ENCODE assay signal across 30 mouse cellular contexts in the genomic region with DNA sequence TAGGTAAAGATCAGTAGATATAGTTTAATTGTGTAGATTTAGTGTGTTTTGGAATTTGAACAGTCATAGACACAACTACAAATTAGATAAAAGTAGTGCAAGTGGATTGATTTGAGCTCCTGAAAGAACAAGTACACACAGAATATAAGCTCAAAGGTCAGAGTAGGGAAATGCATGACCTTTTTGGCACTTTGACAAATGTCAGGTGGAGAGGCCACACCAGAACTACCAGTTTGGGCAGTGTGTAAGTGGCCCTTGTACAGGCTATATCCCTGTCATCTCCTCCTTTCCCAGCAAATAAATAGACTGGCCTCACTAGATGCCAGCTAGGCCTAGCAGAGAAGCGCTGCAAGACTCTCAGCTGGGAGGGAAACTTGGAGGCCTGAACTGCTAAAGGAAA. TPM values are rescaled to one million over a fixed set of nuclear protein-coding genes. Genes with fewer than 3 reads are reported as not detected.
DNase-seq lines count a peak whose midpoint lies in the region; ATAC-seq and TF ChIP-seq lines count a peak whose summit lies in the region.
"Had no signal": no experiment of that assay in that cellular context is flagged by ENCODE, and none has a peak within 500 bp of the region (broad histone marks: within the 10 kb centered on the region; RNA-seq: fewer than 3 reads in every experiment).

Gene Cyp3a57, plus strand, starts transcription at position 339 of the 400 bp plus-strand sequence.

- no peak within 1 kb of the TSS for H3K4me3 ChIP-seq in liver, embryonic 14.5 days (ENCODE audit: insufficient read depth in 1 of 2, low read depth in 2 of 2, low read length in 2 of 2)
- no peak within 1 kb of the TSS for H3K4me3 ChIP-seq in liver, embryonic 11.5 days (ENCODE audit: low read depth, low read length)
- H3K4me3 ChIP-seq: gastrocnemius, adult 2 months; heart, embryonic 13.5 days; hindbrain, embryonic 10.5 days; hindbrain, embryonic 15.5 days; limb, embryonic 10.5 days; limb, embryonic 15.5 days; lung, embryonic 15.5 days; midbrain, embryonic 13.5 days had no signal

- no peak within 1 kb of the TSS for H3K4me2 ChIP-seq in liver, embryonic 14.5 days (ENCODE audit: low read depth)
- H3K4me2 ChIP-seq in liver, embryonic 11.5 days, result no peak within 1 kb of the TSS
- H3K4me2 ChIP-seq: heart, embryonic 13.5 days; hindbrain, embryonic 15.5 days; limb, embryonic 15.5 days; lung, embryonic 15.5 days; midbrain, embryonic 13.5 days had no signal

- H3K9ac ChIP-seq in liver, embryonic 14.5 days (replicated peaks), result no peak within 1 kb of the TSS
- H3K9ac ChIP-seq in liver, embryonic 11.5 days (ENCODE audit: low read depth, low read length), result no peak within 1 kb of the TSS
- H3K9ac ChIP-seq: heart, embryonic 13.5 days; hindbrain, embryonic 15.5 days; limb, embryonic 15.5 days; lung, embryonic 15.5 days; midbrain, embryonic 13.5 days had no signal

- no peak for ATAC-seq in liver, embryonic 14.5 days (ENCODE audit: insufficient read depth)
- no peak for ATAC-seq in liver, embryonic 11.5 days (replicated peaks; ENCODE audit: low FRiP score)
- ATAC-seq: forebrain, embryonic 14.5 days; inflammation-experienced regulatory T-cells, adult 6 months; midbrain, embryonic 13.5 days; Patski had no signal

- H3K4me1 ChIP-seq in liver, embryonic 14.5 days (replicated peaks; ENCODE audit: control insufficient read depth in 2 of 2, insufficient read depth in 2 of 2, low read length in 1 of 2), result no peaks in the 10 kb centered on the region
- no peaks in the 10 kb centered on the region for H3K4me1 ChIP-seq in liver, embryonic 11.5 days (replicated peaks; ENCODE audit: control insufficient read depth, insufficient read depth, low read length)
- H3K4me1 ChIP-seq: heart, embryonic 13.5 days; hindbrain, embryonic 10.5 days; hindbrain, embryonic 15.5 days; limb, embryonic 10.5 days; limb, embryonic 15.5 days; lung, embryonic 15.5 days; midbrain, embryonic 13.5 days had no signal

- 64% methylated on average over 1 of the region's 1 CpGs for WGBS in liver, embryonic 14.5 days (ENCODE audit: insufficient replicate concordance)
- 76% methylated on average over 1 of the region's 1 CpGs for WGBS in liver, embryonic 11.5 days

- H3K27me3 ChIP-seq in liver, embryonic 14.5 days (ENCODE audit: control insufficient read depth, insufficient read depth, low read length), result no peaks in the 10 kb centered on the region
- H3K27me3 ChIP-seq in liver, embryonic 11.5 days (replicated peaks; ENCODE audit: control insufficient read depth, insufficient read depth, low read length), result no peaks in the 10 kb centered on the region
- H3K27me3 ChIP-seq: heart, embryonic 13.5 days; hindbrain, embryonic 15.5 days; limb, embryonic 15.5 days; lung, embryonic 15.5 days; midbrain, embryonic 13.5 days had no signal

- TF ChIP-seq CTCF in liver, embryonic 14.5 days (IDR thresholded peaks at IDR 0.05; ENCODE audit: low read depth), result no peak

- no peak within 1 kb of the TSS for H3K27ac ChIP-seq in liver, embryonic 14.5 days
- no peak within 1 kb of the TSS for H3K27ac ChIP-seq in liver, embryonic 11.5 days (ENCODE audit: low read depth, low read length)
- H3K27ac ChIP-seq: gastrocnemius, adult 2 months; heart, embryonic 13.5 days; hindbrain, embryonic 10.5 days; hindbrain, embryonic 15.5 days; limb, embryonic 10.5 days; limb, embryonic 15.5 days; lung, embryonic 15.5 days; macrophage; midbrain, embryonic 13.5 days had no signal

- H3K36me3 ChIP-seq in liver, embryonic 14.5 days (replicated peaks; ENCODE audit: control insufficient read depth, insufficient read depth, low read depth), result no peaks in the 10 kb centered on the region
- no peaks in the 10 kb centered on the region for H3K36me3 ChIP-seq in liver, embryonic 11.5 days (ENCODE audit: control insufficient read depth, insufficient read depth, low read length)
- H3K36me3 ChIP-seq: heart, embryonic 13.5 days; hindbrain, embryonic 10.5 days; hindbrain, embryonic 15.5 days; limb, embryonic 10.5 days; limb, embryonic 15.5 days; lung, embryonic 15.5 days; midbrain, embryonic 13.5 days had no signal

- TF ChIP-seq EP300 in liver, embryonic 14.5 days (IDR thresholded peaks at IDR 0.05; ENCODE audit: low read depth), result no peak

- DNase-seq in kidney, adult 18-20 months, result peak; percentile 2
- no peak for DNase-seq in kidney, postnatal 4 days
- DNase-seq in liver, embryonic 14.5 days (ENCODE audit: low read depth in 3 of 3, low spot score in 3 of 3), result peak in 2 of 3 experiments; percentile 3 to 9
- no peak for DNase-seq in liver, embryonic 11.5 days (ENCODE audit: low spot score)
- no peak for DNase-seq in urinary bladder, adult 2 months (ENCODE audit: low spot score)
- no peak for DNase-seq in urinary bladder, postnatal 4 days (ENCODE audit: low spot score in 2 of 2)
- DNase-seq in frontal cortex, postnatal 25 days (ENCODE audit: low spot score in 2 of 2), result no peak
- DNase-seq: adrenal gland, postnatal 10 days; cerebellum, adult 8-10 months; cerebellum, postnatal 36 days; gastrocnemius, adult 2 months; gastrocnemius, postnatal 36 days; heart, postnatal 10 days; layer of hippocampus, adult 9-11 months; thymus, adult 2 months; thymus, postnatal 36 days had no signal

- no peaks in the 10 kb centered on the region for H3K9me3 ChIP-seq in liver, embryonic 14.5 days (ENCODE audit: control insufficient read depth, low read length)
- H3K9me3 ChIP-seq in liver, embryonic 11.5 days (ENCODE audit: control insufficient read depth, low read length), result no peaks in the 10 kb centered on the region; the same call in 1 of the 2 replicates
- H3K9me3 ChIP-seq: hindbrain, embryonic 15.5 days; limb, embryonic 10.5 days; limb, embryonic 15.5 days; lung, embryonic 15.5 days had no signal

RNA-seq across cellular contexts. Expression of gene Cyp3a57, which starts in this region (rescaled TPM):
- 0.02 TPM in 1 of 2 replicates, not detected in the other for polyA plus RNA-seq in liver, embryonic 14.5 days (2012; rRNA removed)
- 0.05 and 0.06 TPM in 2 replicates for polyA plus RNA-seq in liver, embryonic 14.5 days (2014; fragmentation: Nextera tagmentation; extraction: Ambion mirVana)
- polyA plus RNA-seq in liver, embryonic 11.5 days (2014; fragmentation: Nextera tagmentation; extraction: Ambion mirVana), result not detected in 2 replicates
- 11.7 and 17.9 TPM in 2 replicates for polyA plus RNA-seq in urinary bladder, adult 2 months (2012; rRNA removed)
- polyA plus RNA-seq: embryonic facial prominence, embryonic 11.5 days; forebrain, embryonic 14.5 days; frontal cortex, adult 2 months; heart, embryonic 13.5 days; hindbrain, embryonic 10.5 days; hindbrain, embryonic 15.5 days; inflammation-experienced regulatory T-cells, adult 6 months; limb, embryonic 10.5 days; limb, embryonic 15.5 days; lung, embryonic 15.5 days; macrophage; midbrain, embryonic 13.5 days; neural tube, embryonic 14.5 days; Patski; thymus, adult 2 months had no signal

Comparison
In these comparisons a context has a peak if more than half of its experiments do, and no peak if none do; other contexts are left out.
1. RNA of gene Cyp3a57 (polyA plus RNA-seq): 11.7 to 17.9 TPM in urinary bladder, adult 2 months; 0.02 to 0.06 TPM in liver, embryonic 14.5 days and not detected in liver, embryonic 11.5 days; every median in the first group is over 10 times any median in the second.
2. Peak in DNase-seq in liver, embryonic 14.5 days; RNA of the gene not detected or under 1 TPM.